Mouse (Mus musculus) thymus, adult 2 months (tissue): ENCODE data around the gene Pter. TPM values are rescaled to one million over a fixed set of nuclear protein-coding genes. Genes with fewer than 3 reads are reported as not detected.

ENCODE experiments used
- DNase-seq: peaks from one replicate; pipeline ENCODE4 v3.0.0; 2021
- H3K27ac ChIP-seq: fragments of 200-500 bp; 2 replicates; pipeline ENCODE4 v1.5.1; 2012; ENCODE audit warnings: low read length, control low read depth; ENCODE audit not compliant: control insufficient read depth, insufficient read depth
- H3K27me3 ChIP-seq: fragments of 200-500 bp; 2 replicates; pipeline ENCODE4 v1.6.1; 2012; ENCODE audit warnings: mild to moderate bottlenecking, low read length, moderate library complexity, mixed read lengths; ENCODE audit not compliant: control insufficient read depth, insufficient read depth
- H3K36me3 ChIP-seq: fragments of 200-500 bp; 2 replicates; pipeline ENCODE4 v1.6.1; 2012; ENCODE audit warnings: mild to moderate bottlenecking, low read length, moderate library complexity; ENCODE audit not compliant: control insufficient read depth, insufficient read depth
- H3K4me1 ChIP-seq: fragments of 200-500 bp; replicated peaks from 2 replicates; pipeline ENCODE4 v1.6.1; 2012; ENCODE audit warnings: low read length; ENCODE audit not compliant: control insufficient read depth, insufficient read depth
- H3K4me3 ChIP-seq: fragments of 200-500 bp; 2 replicates; pipeline ENCODE4 v1.5.1; 2012; ENCODE audit warnings: mild to moderate bottlenecking, low read length, control low read depth, moderate library complexity; ENCODE audit not compliant: control insufficient read depth, insufficient read depth
- CTCF ChIP-seq: fragments of 200-500 bp; IDR thresholded peaks from 2 replicates; pipeline ENCODE4 v1.5.1; 2012; ENCODE audit warnings: mild to moderate bottlenecking, control low read depth, low read length, moderate library complexity, borderline replicate concordance; ENCODE audit not compliant: control insufficient read depth, poor library complexity, insufficient read depth; ENCODE audit errors: extremely low read depth
- POLR2A ChIP-seq: fragments of 200-500 bp; IDR thresholded peaks from 2 replicates; pipeline ENCODE4 v1.6.1; 2012; ENCODE audit warnings: mild to moderate bottlenecking, low read length, control low read depth, moderate library complexity; ENCODE audit not compliant: control insufficient read depth, poor library complexity, insufficient read depth; ENCODE audit errors: extremely low read depth
- WGBS: fragments of 180-500 bp; shearing (Covaris S2); methylation state at CpG from one replicate; pipeline ENCODE4 v1.1.7; 2018; 5-methylcytosine and 5-hydroxymethylcytosine counted together
- polyA plus RNA-seq: library from polyadenylated mRNA; depleted of rRNA; stranded (reverse); fragments of >200 nt; gene quantifications from 2 replicates; pipeline ENCODE4 v1.2.3, GENCODE M21; 2012; rRNA removed

Gene Pter
- polyA plus RNA-seq, 1 experiment = 0.81 TPM

DNA sequence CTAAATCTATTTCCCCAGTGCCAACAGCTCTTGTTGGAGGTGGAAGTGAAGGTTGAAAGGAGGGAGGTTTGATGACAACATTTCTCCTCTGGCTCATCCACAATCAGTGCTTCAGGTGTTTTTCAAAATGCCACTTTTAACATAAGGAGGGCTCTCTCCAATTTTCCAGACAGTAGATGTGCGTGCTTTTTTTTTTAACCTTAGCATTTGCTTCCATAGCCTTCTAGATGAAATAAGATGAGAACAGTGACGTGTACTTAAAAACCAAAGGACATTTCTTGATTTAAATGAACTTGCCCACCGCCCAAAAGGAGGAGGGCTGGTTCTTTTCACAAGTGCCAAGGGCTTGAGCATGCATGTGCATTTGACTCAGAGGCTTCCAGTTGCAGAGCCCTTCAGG, 88.1 kb downstream of the Pter start:
- Histone ChIP-seq H3K36me3 (no peaks in the 10 kb centered on the region), H3K27ac (no peak overlapping the region), H3K4me3 (no peak overlapping the region), H3K27me3 (peaks cover 2% of the 10 kb centered on the region; the same call in 1 of the 2 replicates), H3K4me1 (peaks cover 18% of the 10 kb centered on the region)
- DNase-seq = no peak
- WGBS = 69% methylated on average over 3 of the region's 3 CpGs
- TF ChIP-seq CTCF = no peak
- TF ChIP-seq POLR2A = no peak

DNA sequence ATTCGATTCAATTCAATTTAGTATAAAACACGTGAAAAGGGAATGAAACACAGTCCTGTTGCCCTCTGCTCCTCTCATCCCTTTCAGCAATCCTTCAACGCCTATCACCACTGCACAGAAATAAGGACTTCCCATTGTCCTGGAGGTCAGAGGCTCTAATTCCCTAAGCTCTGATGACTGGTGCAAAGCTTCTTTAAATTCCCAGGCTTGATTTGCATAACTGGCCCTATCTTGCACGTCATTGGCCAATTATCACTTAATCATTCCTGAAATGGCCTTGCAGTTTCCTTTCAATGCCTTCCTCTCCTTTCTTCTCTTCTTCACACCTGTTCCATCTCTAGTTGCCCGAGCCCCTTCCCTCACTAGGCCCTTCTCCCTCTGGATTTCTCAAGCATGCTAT, 94.5 kb downstream of the Pter start:
- no peak for DNase-seq
- Histone ChIP-seq H3K27me3 (no peaks in the 10 kb centered on the region), H3K36me3 (no peaks in the 10 kb centered on the region), H3K27ac (no peak overlapping the region), H3K4me3 (no peak overlapping the region), H3K4me1 (no peaks in the 10 kb centered on the region)
- TF ChIP-seq POLR2A = no peak
- TF ChIP-seq CTCF = no peak
- 76% methylated on average over 5 of the region's 5 CpGs for WGBS

DNA sequence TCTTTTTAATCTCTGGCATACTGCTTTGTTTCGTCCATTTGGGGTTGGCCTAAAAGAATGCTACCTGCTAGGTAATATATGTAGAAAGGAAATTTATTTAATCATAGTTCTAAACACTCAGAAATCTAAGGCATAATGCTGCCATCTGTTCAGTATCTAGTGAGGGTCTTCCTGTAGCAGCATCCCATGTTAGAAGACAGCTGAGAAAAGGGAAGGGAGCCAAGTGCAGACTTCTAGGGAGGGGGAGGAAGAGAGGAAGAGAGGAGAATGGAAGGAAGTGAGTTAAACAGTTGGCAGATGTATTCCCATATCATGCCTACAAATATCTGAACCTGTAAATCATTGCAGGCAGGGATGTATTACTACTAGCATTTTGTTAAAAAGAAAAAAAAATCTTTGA, 95.0 kb downstream of the Pter start:
- H3K4me1 ChIP-seq = no peaks in the 10 kb centered on the region
- 92% methylated on average over 1 of the region's 1 CpGs for WGBS
- no peak overlapping the region for H3K27ac ChIP-seq
- no peak for DNase-seq
- TF ChIP-seq POLR2A (no peak), CTCF (no peak)
- no peak overlapping the region for H3K4me3 ChIP-seq
- H3K36me3 ChIP-seq = no peaks in the 10 kb centered on the region
- no peaks in the 10 kb centered on the region for H3K27me3 ChIP-seq

DNA sequence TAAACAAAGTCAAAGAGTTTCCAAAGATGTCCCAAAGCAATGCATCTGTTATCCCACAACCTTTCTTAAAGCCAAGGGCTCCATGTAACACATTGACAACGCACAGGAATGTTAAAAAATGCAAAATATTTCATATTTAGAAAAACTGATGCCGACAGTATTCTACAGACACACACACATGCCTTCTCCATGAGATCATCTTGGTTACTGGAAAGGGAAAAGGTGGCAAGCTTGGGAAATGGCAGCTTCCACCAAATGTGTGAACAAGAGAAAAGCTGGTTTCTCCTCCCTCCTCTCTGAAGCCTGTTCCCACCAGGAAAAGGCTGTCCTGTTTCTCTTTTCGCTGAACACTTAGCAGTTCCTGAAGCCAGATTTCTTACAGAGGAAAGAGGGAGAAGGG, 114.9 kb downstream of the Pter start:
- 74% methylated on average over 3 of the region's 3 CpGs for whole genome bisulfite sequencing
- H3K4me3 ChIP-seq = no peak overlapping the region
- H3K36me3 ChIP-seq = no peaks in the 10 kb centered on the region
- no peak for DNase-seq
- H3K27ac ChIP-seq = no peak overlapping the region
- no peaks in the 10 kb centered on the region for H3K4me1 ChIP-seq
- TF ChIP-seq POLR2A (no peak), CTCF (no peak)
- no peaks in the 10 kb centered on the region for H3K27me3 ChIP-seq

DNA sequence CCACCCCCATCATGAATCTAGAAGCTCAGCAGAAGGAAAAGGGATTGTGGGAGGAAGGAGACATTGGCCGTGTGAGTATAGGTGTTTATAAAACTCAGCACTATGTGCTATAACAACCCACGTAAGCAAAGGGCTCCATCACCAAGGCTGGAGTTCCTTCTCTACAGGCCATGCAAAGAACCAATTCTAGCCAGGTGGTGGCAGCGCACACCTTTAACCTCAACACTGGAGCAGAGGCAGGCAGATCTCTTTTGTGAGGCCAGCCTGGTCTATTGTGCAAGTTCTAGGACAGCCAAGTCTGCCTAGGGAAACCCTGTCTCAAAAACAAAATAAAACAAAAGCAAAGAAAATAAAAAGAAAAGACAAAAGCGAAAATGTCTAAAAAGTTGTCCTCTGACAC, 115.9 kb downstream of the Pter start:
- Histone ChIP-seq H3K27me3 (no peaks in the 10 kb centered on the region), H3K4me1 (no peaks in the 10 kb centered on the region), H3K4me3 (no peak overlapping the region), H3K36me3 (no peaks in the 10 kb centered on the region), H3K27ac (no peak overlapping the region)
- 93% methylated on average over 4 of the region's 4 CpGs for WGBS
- no peak for DNase-seq
- no peak for TF ChIP-seq POLR2A
- TF ChIP-seq CTCF = no peak

DNA sequence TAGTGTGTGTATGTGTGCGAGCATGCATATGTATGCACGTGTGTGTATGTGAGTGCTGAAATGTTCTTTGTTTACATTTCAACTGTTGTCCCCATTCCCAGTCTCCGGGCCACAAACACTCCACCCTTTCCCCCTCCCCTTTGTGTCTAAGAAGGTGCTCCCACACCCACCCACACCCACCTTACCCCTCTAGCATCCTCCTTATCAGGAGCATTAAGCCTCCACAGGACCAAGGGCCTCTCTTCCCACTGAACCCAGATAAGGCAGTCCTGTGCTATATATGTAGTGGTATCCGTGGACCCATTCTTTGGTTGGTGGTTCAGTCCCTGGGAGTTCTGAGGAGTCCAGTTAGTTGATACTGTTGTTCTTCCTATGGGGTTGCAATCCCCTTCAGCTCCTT, 120.7 kb downstream of the Pter start:
- no peak overlapping the region for H3K4me3 ChIP-seq
- no peak overlapping the region for H3K27ac ChIP-seq
- no peaks in the 10 kb centered on the region for H3K36me3 ChIP-seq
- WGBS = 96% methylated on average over 4 of the region's 4 CpGs
- H3K27me3 ChIP-seq = no peaks in the 10 kb centered on the region
- no peak for DNase-seq
- no peaks in the 10 kb centered on the region for H3K4me1 ChIP-seq
- TF ChIP-seq POLR2A (no peak), CTCF (no peak)

DNA sequence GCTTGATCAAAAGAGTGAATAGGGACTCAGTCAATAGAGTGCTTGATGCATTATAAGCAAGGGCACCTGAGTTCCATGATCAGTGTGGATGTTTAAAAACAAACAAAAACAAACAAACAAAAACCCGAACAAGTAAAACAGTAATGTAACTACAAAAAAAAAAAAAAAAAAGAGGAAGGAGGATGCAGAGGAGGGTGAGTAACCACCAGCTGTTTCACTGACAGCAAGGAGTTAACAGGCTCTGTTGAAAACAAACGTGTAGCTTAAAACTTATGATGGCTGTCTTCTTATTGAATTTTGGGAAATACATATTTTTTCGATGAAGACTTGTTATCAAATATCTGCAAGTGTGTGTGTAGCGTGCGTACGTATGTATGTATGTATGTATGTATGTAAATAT, 124.8 kb downstream of the Pter start:
- Histone ChIP-seq H3K4me3 (no peak overlapping the region), H3K27me3 (no peaks in the 10 kb centered on the region), H3K27ac (no peak overlapping the region), H3K36me3 (no peaks in the 10 kb centered on the region), H3K4me1 (no peaks in the 10 kb centered on the region)
- WGBS = 76% methylated on average over 6 of the region's 6 CpGs
- TF ChIP-seq POLR2A (no peak), CTCF (no peak)
- no peak for DNase-seq

Other genes starting within 250 kb of the Pter start
- 1.1 TPM in 2 replicates for gene C1ql3, start 87.8 kb downstream of the Pter start, polyA plus RNA-seq